In genomic region chr5:151185286-151185856, GRCm38 (mm10) we compare ENCODE assay signal across 20 mouse cellular contexts. TPM values are rescaled to one million over a fixed set of nuclear protein-coding genes. Genes with fewer than 3 reads are reported as not detected.
DNase-seq lines count a peak whose midpoint lies in the region; ATAC-seq and TF ChIP-seq lines count a peak whose summit lies in the region.
"Had no signal": no experiment of that assay in that cellular context is flagged by ENCODE, and none has a peak within 500 bp of the region (broad histone marks: within the 10 kb centered on the region; RNA-seq: fewer than 3 reads in every experiment).

No protein-coding gene starts in this region.

- no peak for TF ChIP-seq CTCF in liver, adult 2 months (IDR thresholded peaks at IDR 0.05; ENCODE audit: low read depth, low read length)

- no peak overlapping the region for H3K27ac ChIP-seq in heart, embryonic 12.5 days (ENCODE audit: poor library complexity, severe bottlenecking)
- H3K27ac ChIP-seq in liver, adult 2 months (replicated peaks; ENCODE audit: insufficient read depth, low read depth, low read length): 0 out of 2 replicates have a peak overlapping the region, but pooled peaks have one; percentile 27
- H3K27ac ChIP-seq in liver, embryonic 12.5 days: no peak overlapping the region
- H3K27ac ChIP-seq in brown adipose tissue, adult 24 weeks (replicated peaks; ENCODE audit: low read depth, low read length): peak overlapping the region; percentile 5; the same call in 1 of the 2 replicates
- H3K27ac ChIP-seq: embryonic facial prominence, embryonic 13.5 days; forebrain, embryonic 15.5 days; heart, embryonic 10.5 days; hindbrain, embryonic 15.5 days had no signal

- H3K4me2 ChIP-seq in heart, embryonic 12.5 days: no peak overlapping the region
- no peak overlapping the region for H3K4me2 ChIP-seq in liver, embryonic 12.5 days
- H3K4me2 ChIP-seq: embryonic facial prominence, embryonic 13.5 days; forebrain, embryonic 15.5 days; hindbrain, embryonic 15.5 days had no signal

- no peak overlapping the region for H3K4me3 ChIP-seq in heart, embryonic 12.5 days
- no peak overlapping the region for H3K4me3 ChIP-seq in liver, adult 2 months (ENCODE audit: insufficient read depth, low read depth, low read length)
- no peak overlapping the region for H3K4me3 ChIP-seq in liver, embryonic 12.5 days
- H3K4me3 ChIP-seq in brown adipose tissue, adult 24 weeks (ENCODE audit: insufficient read depth, low read depth, low read length): no peak overlapping the region
- H3K4me3 ChIP-seq: embryonic facial prominence, embryonic 13.5 days; forebrain, embryonic 15.5 days; heart, embryonic 10.5 days; hindbrain, embryonic 15.5 days had no signal

- H3K4me1 ChIP-seq in heart, embryonic 12.5 days (replicated peaks): peaks cover 19% of the 10 kb centered on the region; the same call in 1 of the 2 replicates
- peaks cover 29% of the 10 kb centered on the region for H3K4me1 ChIP-seq in liver, adult 2 months (ENCODE audit: control insufficient read depth, insufficient read depth, low read length)
- 0 out of 2 replicates have a peak, but pooled peaks cover 8% of the 10 kb centered on the region for H3K4me1 ChIP-seq in liver, embryonic 12.5 days
- peaks cover 23% of the 10 kb centered on the region for H3K4me1 ChIP-seq in brown adipose tissue, adult 24 weeks (ENCODE audit: control insufficient read depth, insufficient read depth, insufficient read length, low read length)

- no peaks in the 10 kb centered on the region for H3K27me3 ChIP-seq in heart, embryonic 12.5 days (replicated peaks)
- no peaks in the 10 kb centered on the region for H3K27me3 ChIP-seq in liver, adult 2 months (ENCODE audit: control insufficient read depth, insufficient read depth, low read length)
- H3K27me3 ChIP-seq in liver, embryonic 12.5 days (replicated peaks): no peaks in the 10 kb centered on the region
- H3K27me3 ChIP-seq: embryonic facial prominence, embryonic 13.5 days; forebrain, embryonic 15.5 days; hindbrain, embryonic 15.5 days had no signal

- peak; percentile 76 for DNase-seq in heart, adult 11 months
- DNase-seq in liver, adult 2 months (ENCODE audit: extremely low read depth, low read depth, low spot score): peak; percentile 58
- DNase-seq in 3134 (ENCODE audit: extremely low read depth, insufficient read length, low spot score): peak; percentile 47
- DNase-seq in cerebellum, postnatal 4 days (ENCODE audit: low spot score in 2 of 2): no peak
- DNase-seq: adrenal gland, adult 8-10 months; adrenal gland, postnatal 36 days; cerebellum, adult 11 months; cerebellum, adult 8-10 months; cerebellum, postnatal 25 days; gastrocnemius, postnatal 14 days; heart, postnatal 36 days; kidney, adult 11 months had no signal

- WGBS in heart, embryonic 12.5 days: 40% methylated on average over 8 of the region's 8 CpGs
- WGBS in liver, adult 2 months: 27% methylated on average over 8 of the region's 8 CpGs
- WGBS in liver, embryonic 12.5 days (ENCODE audit: insufficient replicate concordance): 32% methylated on average over 8 of the region's 8 CpGs

- H3K9ac ChIP-seq in heart, embryonic 12.5 days: no peak overlapping the region
- no peak overlapping the region for H3K9ac ChIP-seq in liver, adult 2 months (ENCODE audit: low read depth, low read length)
- H3K9ac ChIP-seq in liver, embryonic 12.5 days: no peak overlapping the region
- H3K9ac ChIP-seq: embryonic facial prominence, embryonic 13.5 days; forebrain, embryonic 15.5 days; hindbrain, embryonic 15.5 days had no signal

- no peaks in the 10 kb centered on the region for H3K36me3 ChIP-seq in heart, embryonic 12.5 days
- H3K36me3 ChIP-seq in liver, adult 2 months (ENCODE audit: control insufficient read depth, insufficient read depth, low read length): no peaks in the 10 kb centered on the region
- no peaks in the 10 kb centered on the region for H3K36me3 ChIP-seq in liver, embryonic 12.5 days
- H3K36me3 ChIP-seq: embryonic facial prominence, embryonic 13.5 days; forebrain, embryonic 15.5 days; heart, embryonic 10.5 days; hindbrain, embryonic 15.5 days had no signal

- H3K79me2 ChIP-seq in liver, adult 2 months (ENCODE audit: control insufficient read depth, insufficient read depth, low read length): peaks cover 38% of the 10 kb centered on the region

- no peaks in the 10 kb centered on the region for H3K9me3 ChIP-seq in heart, embryonic 12.5 days (replicated peaks)
- no peaks in the 10 kb centered on the region for H3K9me3 ChIP-seq in liver, embryonic 12.5 days (replicated peaks)
- H3K9me3 ChIP-seq: embryonic facial prominence, embryonic 13.5 days; forebrain, embryonic 15.5 days; heart, embryonic 10.5 days; hindbrain, embryonic 15.5 days had no signal

- no peak for ATAC-seq in heart, embryonic 12.5 days (ENCODE audit: insufficient number of reproducible peaks, low FRiP score)
- no peak for ATAC-seq in liver, embryonic 12.5 days
- no peak for ATAC-seq in megakaryocyte progenitor cell, adult 5-6 weeks (replicated peaks; ENCODE audit: poor library complexity)
- ATAC-seq: forebrain, embryonic 15.5 days had no signal

- TF ChIP-seq POLR2A in liver, adult 2 months (IDR thresholded peaks at IDR 0.05; ENCODE audit: extremely low read depth, insufficient read depth, low read length): no peak

RNA-seq across cellular contexts. Expression of gene Stard13, which starts 48.3 kb away (rescaled TPM):
- 3.2 and 4.1 TPM in 2 replicates for polyA plus RNA-seq in heart, embryonic 12.5 days (2016; fragmentation: Nextera tagmentation; extraction: Ambion mirVana)
- total RNA-seq in liver, adult 2 months (2014; rRNA removed): 21.3 and 25.0 TPM in 2 replicates
- 7.8 and 7.9 TPM in 2 replicates for polyA plus RNA-seq in liver, adult 2 months (2012; rRNA removed)
- 1.3 and 1.7 TPM in 2 replicates for polyA plus RNA-seq in liver, embryonic 12.5 days (2016; fragmentation: Nextera tagmentation; extraction: Ambion mirVana)
- 6.3 and 7.8 TPM in 2 replicates for polyA plus RNA-seq in brown adipose tissue, adult 24 weeks (2012; ENCODE audit: insufficient read depth, insufficient read length, missing spikeins)
- total RNA-seq in megakaryocyte progenitor cell, adult 5-6 weeks (2015): not detected in 2 replicates
- not detected in 2 replicates for total RNA-seq in megakaryocyte progenitor cell, adult 5-6 weeks (2017)

Comparison
In these comparisons a context has a peak if more than half of its experiments do, and no peak if none do; other contexts are left out.
1. H3K27ac ChIP-seq: peak in liver, adult 2 months (single experiment) and brown adipose tissue, adult 24 weeks (single experiment); none in heart, embryonic 12.5 days (single experiment) and liver, embryonic 12.5 days (single experiment).
2. DNase-seq: peak in heart, adult 11 months (single experiment), liver, adult 2 months (single experiment) and 3134 (single experiment); none in cerebellum, postnatal 4 days (0 of 2).